Mouse (Mus musculus): ENCODE results near the gene Olfr456.

DNA sequence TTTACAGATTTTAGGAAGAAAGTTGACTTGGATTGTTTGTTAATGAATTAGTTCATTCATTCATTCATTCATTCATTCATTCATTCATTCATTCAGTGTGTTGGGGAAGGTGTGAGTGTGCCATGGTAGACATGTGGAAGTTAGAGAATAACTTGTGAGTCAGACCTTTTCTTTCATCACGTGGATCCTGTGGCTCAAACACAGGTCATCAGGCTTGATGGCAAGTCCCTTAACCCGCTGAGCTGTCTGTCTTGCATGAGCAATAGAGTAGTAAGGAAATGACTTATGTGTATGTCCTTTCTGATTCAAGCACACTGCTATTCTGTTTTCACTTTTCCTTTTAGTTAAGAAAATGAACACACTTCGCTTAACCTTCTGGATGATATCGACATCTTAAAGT lies 16.5 kb downstream of the Olfr456 start:
- no peak for TF ChIP-seq POLR2A (IDR thresholded peaks at IDR 0.05; ENCODE audit: borderline replicate concordance, extremely low read depth, low read depth, low read length)
- TF ChIP-seq CTCF (IDR thresholded peaks at IDR 0.05; ENCODE audit: insufficient read depth, low read length), result no peak

Data from lung, adult 2 months (tissue).